Mouse (Mus musculus) adrenal gland, postnatal 36 days (tissue): ENCODE measurements around the gene Ppp1r13l. TPM values are rescaled to one million over a fixed set of nuclear protein-coding genes. Genes with fewer than 3 reads are reported as not detected.
A peak's percentile ranks its signal among the peaks of the same experiment; 100 is the strongest.

Experiments
- DNase-seq, 2 experiments: peaks; one replicate each; pipeline ENCODE4 v3.0.0; 2021; ENCODE audit warnings: mixed read lengths in 1 of 2
- total RNA-seq, 2 experiments: library from RNA; stranded (reverse); gene quantifications; 2 replicates each; pipeline ENCODE4 v1.2.3; 2021

Ppp1r13l gene
- total RNA-seq, 2 experiments from 2014 or later: 5.8 to 8.9 TPM

DNA sequence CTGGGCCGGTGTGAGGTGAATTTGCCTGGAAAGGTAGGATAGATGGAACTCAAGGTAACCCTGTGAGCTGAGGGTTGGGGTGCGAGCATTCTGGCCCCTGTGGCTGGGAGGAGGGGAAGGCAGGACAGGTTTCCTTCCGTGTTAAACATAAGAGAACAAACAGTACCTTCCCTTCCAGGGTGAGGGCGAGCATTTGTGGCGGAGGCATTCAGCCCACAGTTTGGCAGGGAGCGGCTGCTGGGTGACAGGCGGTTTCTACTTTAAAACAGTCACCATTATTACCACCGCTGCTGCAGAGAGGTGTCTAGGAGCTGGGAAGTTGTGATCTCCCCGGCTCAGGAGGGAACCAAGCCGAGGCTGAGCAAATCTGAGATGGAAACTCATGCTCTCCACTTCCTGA, 22.4 kb upstream of the Ppp1r13l start:
- DNase-seq: no peak

GRCm38 (mm10) chr7:19338060-19338459, 21.5 kb upstream of the Ppp1r13l start:
- DNase-seq: no peak

- no peak for DNase-seq
These were observed 21.0 kb upstream of the Ppp1r13l start for GRCm38 (mm10) chr7:19338596-19338995.

GRCm38 (mm10) chr7:19341250-19341649, 18.3 kb upstream of the Ppp1r13l start:
- DNase-seq: no peak

GRCm38 (mm10) chr7:19341761-19342409, 17.7 kb upstream of the Ppp1r13l start:
- peak; percentile 50 to 56 for DNase-seq

- peak; percentile 89 for DNase-seq
These were observed 17.0 kb upstream of the Ppp1r13l start for GRCm38 (mm10) chr7:19342481-19343027.

GRCm38 (mm10) chr7:19343210-19343808, 16.2 kb upstream of the Ppp1r13l start:
- peak; percentile 77 to 78 for DNase-seq

- DNase-seq: no peak
These were observed 15.2 kb upstream of the Ppp1r13l start, which contains the start of gene Ercc1 for GRCm38 (mm10) chr7:19344237-19344847. Gene Ercc1 (plus strand): TSS chr7:19344778.

- peak; percentile 94 to 96 for DNase-seq
These were observed 14.5 kb upstream of the Ppp1r13l start for GRCm38 (mm10) chr7:19344938-19345471.

GRCm38 (mm10) chr7:19349188-19349915, 10.2 kb upstream of the Ppp1r13l start:
- DNase-seq: no peak

GRCm38 (mm10) chr7:19350221-19350620, 9.3 kb upstream of the Ppp1r13l start:
- no peak for DNase-seq

GRCm38 (mm10) chr7:19354991-19355390, 4.6 kb upstream of the Ppp1r13l start:
- no peak for DNase-seq

- no peak for DNase-seq
These were observed 3.2 kb upstream of the Ppp1r13l start for GRCm38 (mm10) chr7:19356311-19356710.

- DNase-seq: no peak
These were observed 1.9 kb upstream of the Ppp1r13l start for GRCm38 (mm10) chr7:19357381-19358375.

DNA sequence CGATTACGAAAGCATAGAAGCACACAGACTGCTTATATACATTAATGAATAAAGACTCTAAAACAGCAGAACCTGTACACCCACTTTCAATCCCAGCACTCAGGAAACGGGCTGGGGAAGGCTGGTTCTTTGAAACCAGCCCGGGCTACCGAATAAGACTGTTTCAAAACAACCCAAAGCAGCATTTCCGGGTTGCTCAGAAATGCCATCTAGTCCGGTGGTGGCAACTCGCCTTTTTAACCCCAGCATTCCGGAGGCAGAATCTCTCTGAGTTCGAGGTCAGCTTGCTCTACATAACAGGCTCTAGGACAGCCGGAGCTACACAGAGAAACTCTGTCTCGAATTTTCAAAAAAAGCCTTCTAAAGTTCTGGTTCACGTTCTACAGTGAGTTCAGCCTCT, 915 bp upstream of the Ppp1r13l start:
- DNase-seq: no peak

- peak; percentile 83 for DNase-seq
These were observed 518 bp downstream of the Ppp1r13l start for GRCm38 (mm10) chr7:19359892-19360641.

- peak; percentile 96 for DNase-seq
These were observed 1.4 kb downstream of the Ppp1r13l start for GRCm38 (mm10) chr7:19360944-19361343.

DNA sequence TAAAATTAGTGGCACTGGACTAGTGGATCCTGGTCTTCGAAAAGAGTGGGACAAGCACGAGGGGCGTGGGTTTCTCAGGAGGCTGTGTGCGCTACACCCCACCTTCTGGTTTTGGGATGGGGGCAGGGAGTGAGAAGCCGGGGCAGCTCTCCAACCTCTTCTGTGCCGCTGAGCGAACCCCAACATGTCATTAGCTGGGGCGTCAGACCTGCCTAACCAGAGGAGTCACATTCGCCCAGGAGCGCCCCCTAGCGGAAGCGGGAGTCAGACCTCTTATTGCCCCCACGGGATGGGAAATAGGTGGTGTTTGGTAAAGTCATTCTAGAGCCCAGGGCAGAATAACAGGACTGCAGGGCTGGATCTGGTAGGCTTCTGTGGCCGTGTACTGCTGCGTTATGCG, 2.2 kb downstream of the Ppp1r13l start:
- peak; percentile 84 to 90 for DNase-seq

DNA sequence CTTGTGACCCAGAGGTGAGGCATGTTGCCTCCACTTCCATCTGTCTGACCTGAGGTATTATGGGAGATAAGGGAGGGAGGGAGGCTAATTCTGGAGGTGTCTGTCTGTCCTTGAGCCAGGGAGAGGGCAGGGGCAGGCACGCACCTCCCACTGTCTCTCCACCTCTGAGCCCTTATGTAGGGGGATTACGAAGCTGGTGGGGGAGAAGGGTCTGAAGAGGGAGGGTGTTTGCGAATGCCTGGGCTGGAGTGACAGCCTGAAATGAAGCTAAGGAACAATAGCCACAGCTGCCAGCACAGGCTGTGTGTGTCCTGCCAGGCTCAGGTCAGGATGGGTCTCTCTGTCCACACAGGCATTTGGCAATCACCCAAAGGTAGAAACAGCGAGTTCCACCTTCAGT, 2.7 kb downstream of the Ppp1r13l start:
- no peak for DNase-seq

DNA sequence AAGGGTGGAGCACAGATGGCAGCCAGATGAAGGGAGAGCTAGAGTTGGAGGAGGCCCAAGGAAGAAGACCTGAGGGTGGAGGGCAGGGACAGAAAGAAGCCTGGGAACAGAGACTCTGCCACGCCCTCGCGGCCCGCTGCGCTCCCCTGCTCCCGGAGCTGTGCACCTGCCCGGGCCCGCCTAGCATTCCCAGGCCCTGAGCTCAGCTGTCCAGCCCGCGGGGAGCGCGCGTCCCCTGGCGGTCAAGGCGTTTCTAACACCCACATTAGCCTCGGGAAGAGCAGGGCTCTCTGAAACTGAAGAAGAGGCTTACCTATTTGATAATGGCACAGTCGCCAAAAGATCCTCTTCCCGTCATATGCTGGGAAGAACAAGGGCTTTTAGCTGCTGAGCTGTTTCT, 4.3 kb downstream of the Ppp1r13l start:
- DNase-seq: peak; percentile 79 to 87
